Mouse (Mus musculus) olfactory bulb, adult 2 months (tissue): ENCODE results near the gene Herc1. TPM values are rescaled to one million over a fixed set of nuclear protein-coding genes. Genes with fewer than 3 reads are reported as not detected.

Experiments
- H3K27ac ChIP-seq: fragments of 200-500 bp; 2 replicates; pipeline ENCODE4 v1.5.1; 2012; ENCODE audit warnings: low read depth, low read length; ENCODE audit not compliant: insufficient read depth
- H3K4me1 ChIP-seq: fragments of 200-500 bp; 2 replicates; pipeline ENCODE4 v1.6.1; 2012; ENCODE audit warnings: low read length; ENCODE audit not compliant: control insufficient read depth, insufficient read depth
- H3K4me3 ChIP-seq: fragments of 200-500 bp; 2 replicates; pipeline ENCODE4 v1.5.1; 2012; ENCODE audit warnings: mild to moderate bottlenecking, low read depth, low read length, moderate library complexity; ENCODE audit not compliant: insufficient read depth
- CTCF ChIP-seq: fragments of 200-500 bp; IDR thresholded peaks from 2 replicates; pipeline ENCODE4 v1.5.1; 2012; ENCODE audit warnings: low read depth, mild to moderate bottlenecking, low read length, moderate library complexity; ENCODE audit not compliant: insufficient read depth
- POLR2A ChIP-seq: fragments of 200-500 bp; IDR thresholded peaks from 2 replicates; pipeline ENCODE4 v1.6.1; 2012; ENCODE audit warnings: mild to moderate bottlenecking, low read depth, low read length, moderate library complexity; ENCODE audit not compliant: insufficient read depth
- WGBS: fragments of 180-500 bp; shearing (Covaris S2); methylation state at CpG from one replicate; pipeline ENCODE4 v1.1.7; 2018; 5-methylcytosine and 5-hydroxymethylcytosine counted together
- polyA plus RNA-seq: library from polyadenylated mRNA; stranded (reverse); fragments of >200 nt; gene quantifications from 2 replicates; pipeline ENCODE4 v1.2.4, GENCODE M21; 2012; ENCODE audit warnings: low replicate concordance; ENCODE audit not compliant: missing spikeins, insufficient read depth, insufficient read length

The Herc1 gene
- polyA plus RNA-seq, 1 experiment = 148 TPM

- 82% methylated on average over 3 of the region's 3 CpGs for WGBS
- Histone ChIP-seq H3K27ac (no peak overlapping the region), H3K4me3 (no peak overlapping the region), H3K4me1 (no peaks in the 10 kb centered on the region)
- TF ChIP-seq CTCF (no peak), POLR2A (no peak)
These were observed 9.7 kb upstream of the Herc1 start for GRCm38 (mm10) chr9:66340394-66341094.

DNA sequence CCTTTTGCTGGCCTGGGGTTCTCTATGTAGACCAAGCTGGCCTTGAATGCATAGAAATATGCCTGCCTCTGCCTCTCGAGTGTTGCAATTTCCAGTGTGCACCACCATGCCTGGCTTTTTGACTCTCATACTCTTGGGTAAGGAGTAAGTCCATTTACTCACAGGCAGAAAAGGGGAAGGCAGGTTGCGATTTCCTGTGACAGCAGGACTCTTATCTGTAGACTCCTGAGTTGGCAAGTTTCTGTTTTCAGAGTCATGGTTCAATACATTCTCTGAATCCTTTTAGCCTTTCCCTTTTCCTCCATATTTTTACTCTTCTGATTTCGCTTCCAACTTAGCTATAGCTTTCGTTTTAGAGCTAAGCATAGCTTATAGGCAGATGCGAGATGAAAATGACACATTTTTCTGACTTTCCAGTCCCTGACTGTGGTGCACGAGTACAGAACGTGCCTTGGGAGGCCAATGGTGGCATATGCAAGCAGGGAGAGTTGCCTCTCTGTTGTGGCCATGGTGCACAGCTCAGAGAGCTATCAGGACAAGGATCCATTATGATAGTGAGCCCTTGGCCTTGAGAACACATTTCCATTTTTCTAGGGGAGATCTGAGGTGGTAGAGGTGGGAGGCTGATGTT, 2.7 kb upstream of the Herc1 start:
- no peak overlapping the region for H3K4me3 ChIP-seq
- H3K4me1 ChIP-seq = no peaks in the 10 kb centered on the region
- TF ChIP-seq POLR2A = no peak
- no peak for TF ChIP-seq CTCF
- WGBS = 91% methylated on average over 7 of the region's 7 CpGs
- H3K27ac ChIP-seq = no peak overlapping the region

DNA sequence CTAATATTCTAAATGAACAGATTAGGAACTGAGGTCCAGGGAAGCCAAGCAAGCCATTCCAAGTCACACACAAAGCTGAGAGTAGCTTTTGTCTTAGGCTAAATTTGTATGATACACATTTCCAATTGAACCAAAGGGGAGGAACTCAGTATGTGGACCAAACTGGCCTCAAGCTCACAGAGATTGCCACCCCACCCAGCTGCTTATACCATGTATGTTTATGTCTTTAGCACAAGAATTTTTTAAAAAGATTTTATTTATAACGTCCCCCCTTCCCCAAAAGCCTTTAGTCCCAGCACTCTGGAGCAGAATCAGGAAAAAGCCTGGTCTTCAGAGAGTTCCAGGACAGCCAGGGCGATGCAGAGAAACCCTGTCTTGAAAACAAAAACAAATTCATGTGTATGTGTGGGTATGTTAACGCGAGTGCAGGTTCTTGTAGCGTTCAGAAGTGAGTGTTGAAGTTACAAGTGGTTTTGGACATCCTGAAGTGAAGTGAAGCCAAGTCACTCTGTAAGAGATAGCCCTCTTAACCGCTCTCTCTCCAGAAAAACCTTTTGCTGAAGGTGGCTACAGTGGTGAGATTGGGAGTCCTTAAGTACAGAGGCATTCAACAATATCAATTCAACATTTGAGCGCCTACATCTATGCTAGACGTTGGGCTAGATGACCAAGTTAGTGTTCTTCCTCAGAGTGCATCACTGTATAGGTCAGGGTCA, 948 bp upstream of the Herc1 start:
- TF ChIP-seq CTCF (no peak), POLR2A (no peak)
- Histone ChIP-seq H3K27ac (peak overlapping the region; percentile 98; the same call in 1 of the 2 replicates), H3K4me1 (no peaks in the 10 kb centered on the region), H3K4me3 (peak overlapping the region; percentile 98)
- 35% methylated on average over 8 of the region's 8 CpGs for WGBS

DNA sequence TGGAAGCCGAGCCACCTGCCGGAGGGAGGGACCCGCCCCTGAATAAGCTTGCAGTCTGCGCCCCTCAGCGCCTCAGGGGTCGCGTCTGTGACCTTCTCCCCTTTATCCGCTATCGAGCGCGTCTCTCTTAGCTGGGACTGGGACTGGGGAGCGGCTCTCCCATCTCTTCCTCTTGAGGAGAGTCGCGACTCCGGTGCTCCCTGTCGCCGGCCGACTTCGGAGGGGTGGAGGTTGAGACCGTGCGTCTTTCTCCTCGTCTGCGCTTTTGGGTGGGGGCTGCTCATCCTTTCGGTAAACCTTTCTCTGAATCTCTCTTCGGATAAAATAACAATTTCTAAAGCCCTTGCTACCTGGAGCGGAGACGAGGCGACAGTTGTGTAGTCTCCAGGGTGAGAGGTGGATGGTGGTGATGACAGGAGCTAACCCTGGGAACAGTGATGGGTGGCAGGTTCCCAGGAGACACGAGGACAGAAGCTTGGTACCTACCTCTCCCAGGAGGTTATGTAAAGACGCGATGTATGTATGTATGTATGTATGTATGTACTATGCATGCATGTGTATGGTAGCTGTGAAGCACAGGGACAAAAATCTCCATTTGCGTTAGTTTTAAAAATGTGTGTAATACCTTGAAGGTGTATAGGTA, 659 bp downstream of the Herc1 start:
- H3K4me3 ChIP-seq = peak overlapping the region; percentile 98
- H3K27ac ChIP-seq = peak overlapping the region; percentile 95
- no peak for TF ChIP-seq CTCF
- no peak for TF ChIP-seq POLR2A
- WGBS = under 1% methylated on average over 32 of the region's 32 CpGs
- H3K4me1 ChIP-seq = no peaks in the 10 kb centered on the region

DNA sequence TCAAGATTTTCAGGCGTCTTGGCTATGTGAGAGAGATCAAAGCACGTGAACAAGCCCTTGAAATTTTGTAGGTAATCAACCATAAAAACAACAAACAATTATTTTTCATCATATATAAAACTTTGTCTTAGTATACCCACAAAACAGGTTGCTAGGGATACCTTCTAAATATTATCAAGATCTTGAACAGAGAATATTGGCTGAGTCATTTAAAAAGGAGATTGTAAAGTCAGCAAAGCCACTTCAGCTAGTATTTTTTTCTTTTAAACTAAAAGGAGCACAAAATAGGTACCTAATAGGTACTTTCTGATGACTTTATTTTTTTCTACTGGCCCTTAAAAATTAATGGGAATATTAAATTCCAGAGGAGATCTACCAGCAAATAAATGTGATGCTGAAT, 2.5 kb downstream of the Herc1 start:
- TF ChIP-seq CTCF (no peak), POLR2A (no peak)
- Histone ChIP-seq H3K4me1 (peaks cover 2% of the 10 kb centered on the region; the same call in 1 of the 2 replicates), H3K4me3 (no peak overlapping the region), H3K27ac (no peak overlapping the region)
- WGBS = 51% methylated on average over 2 of the region's 2 CpGs

- WGBS = 38% methylated on average over 4 of the region's 4 CpGs
- no peak overlapping the region for H3K27ac ChIP-seq
- no peak overlapping the region for H3K4me3 ChIP-seq
- peaks cover 5% of the 10 kb centered on the region for H3K4me1 ChIP-seq
- TF ChIP-seq CTCF (no peak), POLR2A (no peak)
These were observed 8.9 kb downstream of the Herc1 start for GRCm38 (mm10) chr9:66359135-66359534.

DNA sequence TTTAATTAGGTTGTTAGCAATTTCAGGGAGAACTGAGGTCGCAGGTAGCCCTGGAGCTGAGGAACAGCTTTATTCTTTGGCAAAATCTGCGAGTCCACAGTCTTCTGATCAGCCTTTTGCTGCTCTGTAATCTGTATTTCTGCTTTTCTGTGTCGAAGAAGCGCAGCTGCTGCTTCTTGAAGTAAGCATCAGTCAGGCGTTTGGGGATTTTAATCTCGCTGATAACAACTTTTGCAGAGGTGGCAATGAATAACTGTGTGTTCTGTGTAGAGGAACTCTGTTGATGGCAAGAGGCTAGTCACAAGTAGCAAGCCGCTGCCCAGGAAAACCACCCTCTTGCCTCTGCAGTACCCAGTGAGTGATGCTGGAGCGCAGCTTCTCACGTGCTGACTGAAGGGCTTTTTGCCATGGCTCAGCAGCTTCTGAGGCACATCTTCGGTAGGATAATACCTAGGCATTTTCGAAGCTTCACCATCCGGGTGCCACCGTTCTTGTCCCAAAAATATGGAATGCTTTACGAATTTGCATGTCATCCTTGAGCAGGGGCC, 10.0 kb downstream of the Herc1 start:
- WGBS = 42% methylated on average over 14 of the region's 14 CpGs
- TF ChIP-seq CTCF (no peak), POLR2A (no peak)
- peaks cover 5% of the 10 kb centered on the region for H3K4me1 ChIP-seq

GRCm38 (mm10) chr9:66368890-66369433, 18.7 kb downstream of the Herc1 start:
- Histone ChIP-seq H3K27ac (no peak overlapping the region), H3K4me1 (no peaks in the 10 kb centered on the region), H3K4me3 (no peak overlapping the region)
- TF ChIP-seq CTCF (no peak), POLR2A (no peak)
- 73% methylated on average over 4 of the region's 4 CpGs for WGBS

More for the DNA sequence above, 10.0 kb downstream of the Herc1 start:
- H3K4me3 ChIP-seq = no peak overlapping the region
- H3K27ac ChIP-seq = no peak overlapping the region
